Mouse (Mus musculus): Measurements from ENCODE around the gene Ttc9.

- no peak for TF ChIP-seq GATA1 (IDR thresholded peaks at IDR 0.05; ENCODE audit: borderline replicate concordance, low read length)
- no peak for TF ChIP-seq CTCF (IDR thresholded peaks at IDR 0.05; ENCODE audit: low read depth, low read length)
- no peak for TF ChIP-seq TAL1 (conservative IDR thresholded peaks at IDR 0.05; ENCODE audit: low read depth, low read length)
Observed at GRCm38 (mm10) chr12:81685981-81686380, 54.9 kb downstream of the Ttc9 start.

Data from G1E (cell line).